Mouse (Mus musculus): ENCODE results near the gene Il33. TPM values are rescaled to one million over a fixed set of nuclear protein-coding genes. Genes with fewer than 3 reads are reported as not detected.
A peak's percentile ranks its signal among the peaks of the same experiment; 100 is the strongest.
"Not testable (repeated sequence)": the region's sequence is repeated elsewhere in the genome, so short reads cannot be mapped to it uniquely, and the experiment has no call there.

Il33 gene
- polyA plus RNA-seq, 1 experiment from 2014 or later: 1.5 TPM

DNA sequence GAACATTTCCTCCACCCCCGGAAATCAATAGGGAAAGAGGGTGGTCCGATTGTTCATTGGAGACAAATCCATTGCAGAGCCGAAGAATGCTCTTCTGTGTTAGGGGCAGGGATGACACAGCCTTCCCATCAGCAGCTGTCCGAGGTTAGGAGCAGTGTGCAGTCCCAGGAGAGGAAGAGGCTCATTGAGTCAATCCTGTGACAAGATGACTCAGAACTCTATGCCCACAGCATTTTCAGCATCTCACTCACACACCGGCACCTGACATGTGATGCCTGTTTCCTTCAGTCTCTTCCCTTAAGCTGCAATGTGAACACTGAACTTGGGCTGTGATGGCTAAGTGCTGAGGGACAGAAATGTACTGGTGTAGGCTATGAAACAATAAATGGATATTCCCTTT is 7.5 kb upstream of the Il33 start:
- no peak overlapping the region for H3K4me3 ChIP-seq (ENCODE audit: low read depth, low read length)
- 67% methylated on average over 5 of the region's 5 CpGs for WGBS (ENCODE audit: insufficient replicate concordance)
- no peaks in the 10 kb centered on the region for H3K9me3 ChIP-seq (replicated peaks; ENCODE audit: control insufficient read depth, low read length)
- H3K4me2 ChIP-seq (ENCODE audit: low read depth, low read length): no peak overlapping the region
- H3K36me3 ChIP-seq (ENCODE audit: control insufficient read depth, insufficient read depth): no peaks in the 10 kb centered on the region
- H3K9ac ChIP-seq (ENCODE audit: low read depth, low read length): no peak overlapping the region
- no peak overlapping the region for H3K27ac ChIP-seq (ENCODE audit: low read length)
- H3K27me3 ChIP-seq (ENCODE audit: control insufficient read depth, insufficient read depth, low read depth, low read length): no peaks in the 10 kb centered on the region
- H3K4me1 ChIP-seq (ENCODE audit: control insufficient read depth, low read depth, low read length): no peaks in the 10 kb centered on the region
- no peak for ATAC-seq (ENCODE audit: low read depth)

DNA sequence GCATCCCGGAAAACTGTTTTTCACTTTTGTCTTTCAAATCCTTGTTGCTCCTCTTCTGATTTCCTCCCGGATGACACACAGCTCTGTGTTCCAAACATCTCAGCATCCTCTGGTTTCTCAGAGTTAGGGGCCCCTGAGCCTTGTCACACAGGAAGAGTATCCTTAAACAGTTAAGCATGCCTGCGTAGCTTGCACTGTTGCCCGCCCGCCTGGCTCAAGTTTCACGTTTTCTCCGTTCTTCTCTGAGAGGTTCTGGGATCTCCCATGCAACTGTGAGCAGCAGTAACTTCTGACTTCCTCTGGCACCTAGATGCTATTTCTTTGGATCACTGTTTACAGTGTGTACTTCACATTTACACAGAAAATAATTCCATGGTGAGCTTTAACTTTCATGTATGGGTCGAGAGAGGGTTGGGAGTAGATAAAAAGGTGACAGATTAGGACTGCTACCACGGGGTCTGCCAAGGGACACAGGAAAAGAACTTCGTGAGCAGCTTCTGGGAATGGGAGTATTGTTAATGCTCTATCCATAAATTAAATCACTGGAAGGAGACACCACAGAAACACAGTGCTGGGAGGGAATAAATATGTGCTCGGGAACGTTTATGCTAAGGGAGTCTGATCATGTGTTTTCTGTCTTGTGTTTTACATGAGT is 1.3 kb downstream of the Il33 start:
- Histone ChIP-seq H3K4me2 (ENCODE audit: low read depth, low read length) (no peak overlapping the region), H3K9me3 (replicated peaks; ENCODE audit: control insufficient read depth, low read length) (no peaks in the 10 kb centered on the region), H3K27me3 (ENCODE audit: control insufficient read depth, insufficient read depth, low read depth, low read length) (no peaks in the 10 kb centered on the region), H3K9ac (ENCODE audit: low read depth, low read length) (no peak overlapping the region), H3K4me1 (ENCODE audit: control insufficient read depth, low read depth, low read length) (no peaks in the 10 kb centered on the region), H3K36me3 (ENCODE audit: control insufficient read depth, insufficient read depth) (no peaks in the 10 kb centered on the region), H3K4me3 (ENCODE audit: low read depth, low read length) (no peak overlapping the region), H3K27ac (ENCODE audit: low read length) (no peak overlapping the region)
- WGBS (ENCODE audit: insufficient replicate concordance): 35% methylated on average over 12 of the region's 12 CpGs
- ATAC-seq (ENCODE audit: low read depth): no peak

DNA sequence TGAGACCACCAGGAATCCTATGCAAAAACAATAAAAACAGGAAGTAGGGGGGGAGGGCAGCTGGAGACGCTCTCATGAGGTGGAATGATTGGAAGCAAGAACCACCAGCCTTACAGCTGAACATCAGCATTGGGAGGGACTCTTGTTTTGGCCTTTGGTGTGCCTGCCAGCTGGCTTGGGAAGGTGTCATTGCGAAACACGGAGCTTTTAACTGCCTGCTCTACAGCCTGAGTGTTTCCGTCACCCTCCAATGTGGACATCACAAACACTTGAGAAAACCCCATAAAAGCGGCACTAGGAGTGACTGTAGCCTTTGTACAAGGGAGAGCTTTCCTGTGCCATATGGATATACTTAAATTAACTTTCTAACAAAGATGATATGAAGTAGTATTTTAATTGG is 5.4 kb downstream of the Il33 start:
- Histone ChIP-seq H3K4me3 (ENCODE audit: low read depth, low read length) (no peak overlapping the region), H3K36me3 (ENCODE audit: control insufficient read depth, insufficient read depth) (no peaks in the 10 kb centered on the region), H3K27me3 (ENCODE audit: control insufficient read depth, insufficient read depth, low read depth, low read length) (no peaks in the 10 kb centered on the region), H3K4me1 (ENCODE audit: control insufficient read depth, low read depth, low read length) (no peaks in the 10 kb centered on the region), H3K4me2 (ENCODE audit: low read depth, low read length) (no peak overlapping the region), H3K9me3 (replicated peaks; ENCODE audit: control insufficient read depth, low read length) (no peaks in the 10 kb centered on the region), H3K9ac (ENCODE audit: low read depth, low read length) (no peak overlapping the region), H3K27ac (ENCODE audit: low read length) (no peak overlapping the region)
- 34% methylated on average over 5 of the region's 5 CpGs for WGBS (ENCODE audit: insufficient replicate concordance)
- no peak for ATAC-seq (ENCODE audit: low read depth)

DNA sequence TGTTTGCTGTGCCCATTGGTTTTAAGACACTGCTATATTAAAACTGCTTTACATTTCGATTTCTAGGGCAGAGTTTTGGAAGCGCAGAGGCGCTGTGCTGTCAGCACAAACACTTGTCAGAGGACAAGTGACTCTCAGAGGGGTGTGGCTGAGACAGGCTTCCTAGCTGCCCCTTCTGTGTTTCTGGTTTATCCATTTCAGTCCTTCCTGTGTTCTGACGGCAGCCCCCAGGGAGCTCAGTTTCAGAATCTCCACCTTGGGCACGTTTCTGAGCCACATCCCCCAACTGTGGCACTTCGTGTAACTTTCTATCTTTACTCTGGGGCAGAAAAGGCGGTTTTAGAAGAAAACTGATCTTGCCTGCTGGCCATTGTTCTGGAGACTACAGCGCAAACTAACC is 12.5 kb downstream of the Il33 start:
- no peaks in the 10 kb centered on the region for H3K36me3 ChIP-seq (ENCODE audit: control insufficient read depth, insufficient read depth)
- H3K4me3 ChIP-seq (ENCODE audit: low read depth, low read length): no peak overlapping the region
- no peak overlapping the region for H3K4me2 ChIP-seq (ENCODE audit: low read depth, low read length)
- 26% methylated on average over 8 of the region's 8 CpGs for WGBS (ENCODE audit: insufficient replicate concordance)
- ATAC-seq (ENCODE audit: low read depth): no peak
- H3K27ac ChIP-seq (ENCODE audit: low read length): no peak overlapping the region
- H3K27me3 ChIP-seq (ENCODE audit: control insufficient read depth, insufficient read depth, low read depth, low read length): no peaks in the 10 kb centered on the region
- H3K9me3 ChIP-seq (replicated peaks; ENCODE audit: control insufficient read depth, low read length): no peaks in the 10 kb centered on the region
- H3K9ac ChIP-seq (ENCODE audit: low read depth, low read length): no peak overlapping the region
- H3K4me1 ChIP-seq (ENCODE audit: control insufficient read depth, low read depth, low read length): no peaks in the 10 kb centered on the region

DNA sequence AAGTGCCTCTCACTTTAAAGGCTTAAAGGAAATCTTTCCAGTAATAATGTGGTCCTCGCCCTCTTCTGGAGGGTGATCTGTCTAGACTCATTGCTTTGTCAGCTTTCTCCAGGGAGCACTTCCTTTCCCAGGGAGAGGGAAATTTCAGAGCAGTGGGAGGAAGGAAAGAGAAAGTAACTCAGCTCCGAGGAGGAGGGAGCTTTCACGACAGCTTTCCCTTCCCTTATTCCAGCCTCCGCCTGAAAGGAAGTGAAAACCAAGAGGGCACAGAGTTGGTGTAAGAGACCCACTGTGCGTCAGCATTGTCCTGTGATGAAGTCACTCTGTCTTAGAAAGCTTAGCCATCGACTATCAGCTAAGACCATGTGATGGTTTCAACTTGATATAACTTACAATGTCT is 15.3 kb downstream of the Il33 start:
- no peak overlapping the region for H3K4me3 ChIP-seq (ENCODE audit: low read depth, low read length)
- no peaks in the 10 kb centered on the region for H3K27me3 ChIP-seq (ENCODE audit: control insufficient read depth, insufficient read depth, low read depth, low read length)
- no peak overlapping the region for H3K9ac ChIP-seq (ENCODE audit: low read depth, low read length)
- no peak overlapping the region for H3K27ac ChIP-seq (ENCODE audit: low read length)
- peak; percentile 54; the same call in 1 of the 2 replicates for ATAC-seq (ENCODE audit: low read depth)
- no peaks in the 10 kb centered on the region for H3K4me1 ChIP-seq (ENCODE audit: control insufficient read depth, low read depth, low read length)
- H3K36me3 ChIP-seq (ENCODE audit: control insufficient read depth, insufficient read depth): no peaks in the 10 kb centered on the region
- H3K9me3 ChIP-seq (replicated peaks; ENCODE audit: control insufficient read depth, low read length): no peaks in the 10 kb centered on the region
- no peak overlapping the region for H3K4me2 ChIP-seq (ENCODE audit: low read depth, low read length)
- WGBS (ENCODE audit: insufficient replicate concordance): 17% methylated on average over 6 of the region's 6 CpGs

DNA sequence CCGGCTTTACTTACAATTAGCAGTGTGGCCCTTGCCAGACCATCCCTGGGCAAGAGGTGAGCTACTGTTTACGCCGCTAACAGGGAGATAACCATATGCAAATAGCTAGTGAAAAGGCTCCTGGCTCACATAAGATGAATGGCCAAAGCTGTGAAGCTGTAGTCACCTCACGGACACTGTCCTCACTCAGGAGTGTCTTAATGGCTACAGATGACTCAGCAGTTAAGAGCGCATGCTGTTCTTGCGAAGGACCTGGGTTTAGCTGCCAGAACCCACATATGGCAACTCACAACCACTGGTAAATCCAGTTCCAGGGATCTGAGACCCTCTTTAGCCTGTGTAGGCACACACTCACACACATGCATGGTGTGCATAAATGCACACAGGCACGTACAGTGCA is 16.3 kb downstream of the Il33 start:
- H3K27me3 ChIP-seq (ENCODE audit: control insufficient read depth, insufficient read depth, low read depth, low read length): no peaks in the 10 kb centered on the region
- no peak overlapping the region for H3K4me3 ChIP-seq (ENCODE audit: low read depth, low read length)
- no peaks in the 10 kb centered on the region; the same call in 1 of the 2 replicates for H3K4me1 ChIP-seq (ENCODE audit: control insufficient read depth, low read depth, low read length)
- 61% methylated on average over 7 of the region's 7 CpGs for whole genome bisulfite sequencing (ENCODE audit: insufficient replicate concordance)
- ATAC-seq (ENCODE audit: low read depth): no peak
- H3K9me3 ChIP-seq (replicated peaks; ENCODE audit: control insufficient read depth, low read length): no peaks in the 10 kb centered on the region
- H3K27ac ChIP-seq (ENCODE audit: low read length): no peak overlapping the region
- no peaks in the 10 kb centered on the region for H3K36me3 ChIP-seq (ENCODE audit: control insufficient read depth, insufficient read depth)
- no peak overlapping the region for H3K4me2 ChIP-seq (ENCODE audit: low read depth, low read length)
- no peak overlapping the region for H3K9ac ChIP-seq (ENCODE audit: low read depth, low read length)

DNA sequence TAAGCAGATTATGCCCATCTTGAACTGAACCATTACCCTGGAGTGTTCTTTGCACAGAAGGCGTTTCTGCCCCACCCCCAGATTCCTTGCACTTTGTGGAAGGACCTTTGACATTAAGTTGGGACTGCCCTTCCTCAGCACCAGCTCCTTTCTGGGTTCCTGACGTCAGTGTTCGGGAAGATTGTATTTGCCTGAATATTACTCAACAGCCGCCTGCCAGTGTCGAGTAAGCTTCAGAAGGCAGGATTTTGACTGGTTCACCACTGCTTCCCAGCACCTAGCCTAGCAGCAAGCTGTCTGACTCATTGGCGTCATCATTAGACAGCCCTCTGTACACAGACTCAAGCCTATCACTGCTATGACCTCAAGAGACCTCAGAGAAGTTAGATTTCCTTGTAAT is 17.4 kb downstream of the Il33 start:
- no peak for ATAC-seq (ENCODE audit: low read depth)
- no peak overlapping the region for H3K27ac ChIP-seq (ENCODE audit: low read length)

DNA sequence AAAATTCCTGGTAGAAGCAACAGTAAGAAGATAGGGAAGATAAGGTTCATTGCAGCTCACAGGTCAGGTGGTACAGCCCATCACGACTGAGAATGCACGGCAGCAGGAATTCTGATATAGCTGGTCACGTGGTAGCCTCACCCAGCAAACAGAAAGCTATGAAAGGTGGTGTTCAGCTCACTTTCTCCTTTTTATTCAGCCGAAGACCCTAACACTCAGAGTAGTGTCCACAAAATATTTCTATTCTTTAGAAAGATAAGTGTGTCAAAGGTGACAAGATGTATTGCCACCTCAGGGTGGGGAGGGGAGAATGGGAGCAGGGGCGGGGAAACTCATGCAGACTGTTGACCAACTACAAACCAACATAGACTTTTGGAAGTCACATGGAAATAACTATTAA is 19.5 kb downstream of the Il33 start:
- Histone ChIP-seq H3K4me2 (ENCODE audit: low read depth, low read length) (no peak overlapping the region), H3K9me3 (replicated peaks; ENCODE audit: control insufficient read depth, low read length) (no peaks in the 10 kb centered on the region), H3K27me3 (ENCODE audit: control insufficient read depth, insufficient read depth, low read depth, low read length) (no peaks in the 10 kb centered on the region), H3K4me3 (ENCODE audit: low read depth, low read length) (no peak overlapping the region), H3K36me3 (ENCODE audit: control insufficient read depth, insufficient read depth) (no peaks in the 10 kb centered on the region), H3K9ac (ENCODE audit: low read depth, low read length) (no peak overlapping the region), H3K27ac (ENCODE audit: low read length) (no peak overlapping the region), H3K4me1 (ENCODE audit: control insufficient read depth, low read depth, low read length) (peaks cover 4% of the 10 kb centered on the region)
- 62% methylated on average over 5 of the region's 5 CpGs for WGBS (ENCODE audit: insufficient replicate concordance)
- ATAC-seq (ENCODE audit: low read depth): no peak

More for the DNA sequence above, 17.4 kb downstream of the Il33 start:
- H3K4me2 ChIP-seq (ENCODE audit: low read depth, low read length): no peak overlapping the region
- H3K36me3 ChIP-seq (ENCODE audit: control insufficient read depth, insufficient read depth): no peaks in the 10 kb centered on the region
- no peak overlapping the region for H3K4me3 ChIP-seq (ENCODE audit: low read depth, low read length)
- no peaks in the 10 kb centered on the region for H3K9me3 ChIP-seq (replicated peaks; ENCODE audit: control insufficient read depth, low read length)
- H3K9ac ChIP-seq (ENCODE audit: low read depth, low read length): no peak overlapping the region
- 58% methylated on average over 6 of the region's 6 CpGs for WGBS (ENCODE audit: insufficient replicate concordance)
- no peaks in the 10 kb centered on the region for H3K27me3 ChIP-seq (ENCODE audit: control insufficient read depth, insufficient read depth, low read depth, low read length)
- H3K4me1 ChIP-seq (ENCODE audit: control insufficient read depth, low read depth, low read length): no peaks in the 10 kb centered on the region; the same call in 1 of the 2 replicates

DNA sequence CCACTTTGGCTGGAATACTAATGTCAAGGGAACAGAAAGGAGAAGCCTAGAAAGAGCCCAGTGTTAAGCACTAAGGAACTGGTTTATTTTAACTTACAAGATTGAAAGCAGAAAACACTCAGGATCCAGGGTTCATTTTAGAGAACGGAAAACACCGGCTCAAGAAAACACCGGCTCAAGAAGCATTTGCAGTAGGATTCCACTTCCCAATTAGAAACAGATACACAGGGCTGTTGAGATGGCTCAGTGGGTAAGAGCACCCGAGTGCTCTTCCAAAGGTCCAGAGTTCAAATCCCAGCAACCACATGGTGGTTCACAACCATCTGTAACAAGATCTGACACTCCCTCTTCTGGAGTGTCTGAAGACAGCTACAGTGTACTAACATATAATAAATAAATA is 20.0 kb downstream of the Il33 start:
- not testable (repeated sequence) for H3K9ac ChIP-seq (ENCODE audit: low read depth, low read length); H3K4me2 ChIP-seq (ENCODE audit: low read depth, low read length); H3K27ac ChIP-seq (ENCODE audit: low read length); H3K9me3 ChIP-seq (replicated peaks; ENCODE audit: control insufficient read depth, low read length); H3K27me3 ChIP-seq (ENCODE audit: control insufficient read depth, insufficient read depth, low read depth, low read length); ATAC-seq (ENCODE audit: low read depth); H3K4me1 ChIP-seq (ENCODE audit: control insufficient read depth, low read depth, low read length); H3K4me3 ChIP-seq (ENCODE audit: low read depth, low read length); H3K36me3 ChIP-seq (ENCODE audit: control insufficient read depth, insufficient read depth)
- WGBS (ENCODE audit: insufficient replicate concordance): 66% methylated on average over 4 of the region's 4 CpGs

Measured in liver, embryonic 16.5 days (tissue).